Mouse (Mus musculus) small intestine, adult 2 months (tissue): ENCODE results near the gene Ttc28.

Experiments used
- CTCF ChIP-seq: fragments of 200-500 bp; IDR thresholded peaks from 2 replicates; pipeline ENCODE4 v1.5.1; 2012; ENCODE audit warnings: low read depth, mild to moderate bottlenecking, control low read depth, inconsistent platforms, low read length, moderate library complexity, mixed read lengths; ENCODE audit not compliant: insufficient replicate concordance, insufficient read length; ENCODE audit errors: extremely low read depth
- POLR2A ChIP-seq: fragments of 200-500 bp; IDR thresholded peaks from 2 replicates; pipeline ENCODE4 v1.6.1; 2012; ENCODE audit warnings: low read depth, mild to moderate bottlenecking, control low read depth, inconsistent platforms, low read length, moderate library complexity

DNA sequence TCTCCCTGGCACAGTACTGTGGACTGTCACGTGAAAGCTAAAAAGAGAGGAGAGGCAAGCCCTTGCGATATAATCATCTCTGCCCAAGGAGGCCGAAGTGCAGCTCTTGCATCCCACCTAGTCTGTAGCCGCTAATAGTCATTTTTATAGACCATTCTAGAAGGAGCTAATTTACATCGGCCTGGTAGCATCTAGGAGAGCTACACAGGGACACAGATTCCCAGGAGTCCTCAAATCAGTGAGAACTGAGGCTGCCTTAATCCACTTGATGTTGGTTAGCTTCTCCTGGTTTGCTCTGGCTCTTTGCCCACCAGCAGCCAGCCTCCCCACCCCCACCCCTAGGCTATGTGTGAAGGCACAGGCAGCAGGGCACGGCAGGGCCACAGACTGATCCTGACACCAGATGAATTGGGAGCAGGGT, 193.7 kb downstream of the Ttc28 start:
- TF ChIP-seq POLR2A (no peak), CTCF (no peak)
